Mouse (Mus musculus) left cerebral cortex, postnatal 10 days (tissue): ENCODE results near the gene Kcnq1. TPM values are rescaled to one million over a fixed set of nuclear protein-coding genes. Genes with fewer than 3 reads are reported as not detected.

Source experiments
- DNase-seq, 2 experiments: peaks; one replicate each; pipeline ENCODE4 v3.0.0; 2021 to 2022; ENCODE audit warnings: low spot score in 2 of 2, mixed read lengths in 1 of 2; ENCODE audit errors: extremely low spot score in 1 of 2
- intact Hi-C: fragments of 180-260 bp; cut with DNase I; formaldehyde crosslinking; loops from one replicate; pipeline ENCODE4 v1.15.1; 2025
- total RNA-seq, 2 experiments: library from RNA; stranded (reverse); gene quantifications; 2 replicates each; pipeline ENCODE4 v1.2.3; 2021

The Kcnq1 gene
- total RNA-seq, result 1 to 10 TPM; 1.4 to 2.1 TPM

- intact Hi-C loops, result no loop called here
- no peak for DNase-seq
Measured at GRCm38 (mm10) chr7:143106062-143106461, at the start of gene Kcnq1. Gene Kcnq1 (plus strand): TSS chr7:143106362.

DNA sequence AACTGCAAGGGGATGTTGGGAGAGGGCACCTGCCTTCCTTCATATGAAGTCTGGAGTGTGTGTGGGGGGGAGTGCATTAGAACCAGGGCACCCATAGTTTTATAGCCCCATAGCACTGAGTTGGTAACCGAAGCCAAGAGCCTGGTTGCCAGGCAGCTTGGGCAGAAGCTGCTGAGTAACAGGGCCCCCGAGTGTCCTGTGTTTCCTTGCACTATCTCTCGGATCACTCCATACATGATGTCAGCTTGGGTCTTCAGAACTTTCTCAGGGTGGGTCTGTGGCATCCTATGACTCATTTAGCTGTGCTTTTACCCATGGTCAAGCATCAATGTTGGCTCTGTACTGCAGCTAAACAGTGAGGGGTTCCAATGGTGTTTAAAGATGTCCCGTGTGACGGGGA lies 49.1 kb upstream of the Kcnq1 start:
- intact Hi-C loops, result no loop called here
- no peak for DNase-seq

- no peak for DNase-seq
- intact Hi-C loops, result no loop called here
Measured at GRCm38 (mm10) chr7:143057667-143058220, 48.4 kb upstream of the Kcnq1 start.

GRCm38 (mm10) chr7:143058221-143058697 lies 47.9 kb upstream of the Kcnq1 start:
- DNase-seq, result no peak
- intact Hi-C loops, result no loop called here

GRCm38 (mm10) chr7:143059202-143059870 lies 46.8 kb upstream of the Kcnq1 start:
- no peak for DNase-seq
- intact Hi-C loops, result no loop called here

GRCm38 (mm10) chr7:143062704-143063103 lies 43.5 kb upstream of the Kcnq1 start:
- intact Hi-C loops, result no loop called here
- no peak for DNase-seq

DNA sequence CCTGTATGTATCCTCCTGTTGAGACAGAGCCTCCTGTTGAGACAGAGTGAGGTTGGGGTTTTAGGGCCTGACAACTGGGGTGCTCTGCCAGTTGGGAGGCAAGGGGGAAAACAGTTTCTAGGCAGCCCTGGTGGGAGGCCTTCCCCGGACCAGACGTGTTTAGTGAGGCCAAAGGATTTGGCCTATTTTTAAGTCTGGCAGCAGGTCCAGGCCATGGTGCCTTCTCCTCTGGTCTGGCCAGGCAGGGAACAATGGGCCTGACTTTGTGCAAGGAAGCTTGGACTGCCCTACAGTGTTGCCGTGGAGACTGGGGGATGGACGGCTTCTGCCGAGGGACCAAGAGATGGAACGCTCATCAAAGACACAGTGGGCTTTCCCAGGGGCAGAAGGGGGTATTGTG lies 41.9 kb upstream of the Kcnq1 start:
- no peak for DNase-seq
- intact Hi-C loops, result no loop called here

GRCm38 (mm10) chr7:143065692-143066091 lies 40.5 kb upstream of the Kcnq1 start:
- intact Hi-C loops, result no loop called here

GRCm38 (mm10) chr7:143067469-143067868 lies 38.7 kb upstream of the Kcnq1 start:
- intact Hi-C loops, result no loop called here

More at GRCm38 (mm10) chr7:143065692-143066091, 40.5 kb upstream of the Kcnq1 start:
- no peak for DNase-seq

DNA sequence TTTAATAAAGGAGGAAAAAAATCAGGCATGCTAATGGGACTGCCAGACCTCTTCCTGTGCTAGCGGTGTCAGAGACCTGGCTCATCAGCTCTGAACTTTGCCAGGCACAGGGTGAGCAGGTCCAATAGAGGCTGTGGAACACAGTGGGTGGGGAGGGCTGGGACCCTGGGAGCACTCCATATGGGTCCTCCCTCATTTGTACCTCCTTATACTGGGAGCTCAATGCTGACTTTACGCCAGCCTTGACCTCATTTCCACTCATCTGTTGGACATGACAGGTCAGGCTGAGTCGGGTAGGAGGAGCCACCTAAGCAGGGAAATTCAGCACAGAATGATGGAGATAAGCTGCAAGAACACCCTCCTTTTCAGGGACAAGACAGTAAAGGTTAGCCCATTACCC lies 38.3 kb upstream of the Kcnq1 start:
- DNase-seq, result no peak
- intact Hi-C loops, result no loop called here

More at GRCm38 (mm10) chr7:143067469-143067868, 38.7 kb upstream of the Kcnq1 start:
- DNase-seq, result no peak

- peak in 1 of 2 experiments; percentile 81 for DNase-seq
- intact Hi-C loops, result no loop called here
Measured at GRCm38 (mm10) chr7:143068316-143068881, 37.8 kb upstream of the Kcnq1 start.

GRCm38 (mm10) chr7:143068882-143069591 lies 37.1 kb upstream of the Kcnq1 start, which contains the start of gene Tssc4:
Gene Tssc4 (plus strand): TSS chr7:143069249.
- DNase-seq, result peak; percentile 99
- intact Hi-C loops, result no loop called here

GRCm38 (mm10) chr7:143069751-143070400 lies 36.3 kb upstream of the Kcnq1 start:
- DNase-seq, result peak in 1 of 2 experiments; percentile 50
- intact Hi-C loops, result no loop called here

DNA sequence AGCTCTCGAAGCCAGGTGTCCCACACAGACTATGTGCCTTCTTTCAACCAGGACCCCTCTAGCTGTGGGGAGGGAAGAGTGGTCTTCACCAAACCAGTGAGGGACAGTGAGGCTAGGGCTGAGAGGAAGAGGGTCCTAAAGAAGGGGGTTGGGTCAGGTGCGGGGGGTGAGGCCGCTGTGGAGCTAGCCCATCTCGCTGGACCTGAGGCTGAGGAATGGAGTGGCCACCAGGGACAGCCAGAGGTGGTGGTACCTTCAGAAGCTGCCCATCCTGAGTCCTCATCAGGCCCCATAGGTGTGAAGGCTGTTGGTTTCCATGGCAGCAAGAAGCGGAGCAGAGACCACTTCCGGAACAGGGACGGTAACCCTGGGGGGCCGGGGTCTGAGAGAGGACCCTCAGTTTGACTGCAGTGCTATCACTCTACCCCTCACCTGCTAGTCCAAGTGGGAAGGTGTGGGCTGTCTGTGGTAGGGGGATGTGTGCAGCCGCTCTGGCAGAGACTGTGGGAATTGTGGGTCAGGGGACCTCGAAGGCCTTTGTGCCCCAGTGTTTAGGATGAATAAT lies 35.6 kb upstream of the Kcnq1 start:
- DNase-seq, result no peak
- intact Hi-C loops, result no loop called here

- no peak for DNase-seq
- intact Hi-C loops, result no loop called here
Measured at GRCm38 (mm10) chr7:143072605-143073004, 33.6 kb upstream of the Kcnq1 start.

- DNase-seq, result no peak
- intact Hi-C loops, result no loop called here
Measured at GRCm38 (mm10) chr7:143073086-143073485, 33.1 kb upstream of the Kcnq1 start.

GRCm38 (mm10) chr7:143075394-143075793 lies 30.8 kb upstream of the Kcnq1 start:
- intact Hi-C loops, result no loop called here
- no peak for DNase-seq

GRCm38 (mm10) chr7:143077351-143077750 lies 28.8 kb upstream of the Kcnq1 start:
- no peak for DNase-seq
- intact Hi-C loops, result no loop called here

- intact Hi-C loops, result loop anchor here (5.0 kb wide), 1 partner anchor 190 kb away; no protein-coding TSS in a partner anchor
- no peak for DNase-seq
Measured at GRCm38 (mm10) chr7:143082024-143082423, 24.1 kb upstream of the Kcnq1 start.
